Mouse (Mus musculus) embryonic facial prominence, embryonic 10.5 days (tissue): ENCODE measurements around the gene 4933411K16Rik. TPM values are rescaled to one million over a fixed set of nuclear protein-coding genes. Genes with fewer than 3 reads are reported as not detected.
A peak's percentile ranks its signal among the peaks of the same experiment; 100 is the strongest.

Experiments
- DNase-seq: peaks from one replicate; pipeline ENCODE4 v3.0.0-alpha.2; 2017; ENCODE audit warnings: low spot score
- H3K27ac ChIP-seq: fragments of 300-500 bp; sonication (generic); replicated peaks from 2 replicates; pipeline ENCODE4 v1.5.1; 2016; ENCODE audit warnings: mild to moderate bottlenecking
- H3K27me3 ChIP-seq: fragments of 300-500 bp; sonication (generic); replicated peaks from 2 replicates; pipeline ENCODE4 v1.6.1; 2016; ENCODE audit warnings: low read depth, mild to moderate bottlenecking; ENCODE audit not compliant: poor library complexity, severe bottlenecking
- H3K36me3 ChIP-seq: fragments of 300-500 bp; sonication (generic); replicated peaks from 2 replicates; pipeline ENCODE4 v1.6.1; 2016; ENCODE audit warnings: mild to moderate bottlenecking, moderate library complexity
- H3K4me1 ChIP-seq: fragments of 300-500 bp; sonication (generic); 2 replicates; pipeline ENCODE4 v1.6.1; 2016
- H3K4me3 ChIP-seq: fragments of 300-500 bp; sonication (generic); 2 replicates; pipeline ENCODE4 v1.5.1; 2016; ENCODE audit warnings: mild to moderate bottlenecking, moderate library complexity
- H3K9me3 ChIP-seq: fragments of 300-500 bp; sonication (generic); 2 replicates; pipeline ENCODE4 v1.6.1; 2016; ENCODE audit warnings: mild to moderate bottlenecking
- WGBS: fragments of 180-500 bp; shearing (Covaris S2); methylation state at CpG from one replicate; pipeline ENCODE4 v1.1.7; 2016; 5-methylcytosine and 5-hydroxymethylcytosine counted together
- polyA plus RNA-seq: library from polyadenylated mRNA; unstranded; fragments of >200 nt; fragmentation: Nextera tagmentation; extraction: Ambion mirVana; gene quantifications from 2 replicates; pipeline ENCODE4 v1.2.1, GENCODE M21; 2016

4933411K16Rik gene
- polyA plus RNA-seq, 1 experiment from 2014 or later = 0.17 TPM

GRCm38 (mm10) chr19:42089103-42089747 is 37.2 kb downstream of the 4933411K16Rik start:
- 24% methylated on average over 14 of the region's 14 CpGs for WGBS
- H3K27me3 ChIP-seq = no peaks in the 10 kb centered on the region
- peak overlapping the region; percentile 76 for H3K27ac ChIP-seq
- H3K4me1 ChIP-seq = peaks cover 41% of the 10 kb centered on the region
- H3K4me3 ChIP-seq = peak overlapping the region; percentile 97
- no peaks in the 10 kb centered on the region for H3K9me3 ChIP-seq
- peak; percentile 66 for DNase-seq
- peaks cover 15% of the 10 kb centered on the region for H3K36me3 ChIP-seq

- Histone ChIP-seq H3K4me1 (peaks cover 41% of the 10 kb centered on the region), H3K36me3 (peaks cover 23% of the 10 kb centered on the region), H3K27ac (peak within 1 kb of the TSS; percentile 92), H3K4me3 (peak within 1 kb of the TSS; percentile 97), H3K9me3 (no peaks in the 10 kb centered on the region), H3K27me3 (no peaks in the 10 kb centered on the region)
- 1% methylated on average over 55 of the region's 55 CpGs for WGBS
- DNase-seq = peak; percentile 99
Measured at GRCm38 (mm10) chr19:42089748-42090595, 37.9 kb downstream of the 4933411K16Rik start, which contains the start of gene Pi4k2a. Pi4k2a (plus strand) TSS chr19:42090470.

- DNase-seq = no peak
- peaks cover 30% of the 10 kb centered on the region for H3K36me3 ChIP-seq
- peaks cover 37% of the 10 kb centered on the region for H3K4me1 ChIP-seq
- no peaks in the 10 kb centered on the region for H3K9me3 ChIP-seq
- WGBS = under 1% methylated on average over 52 of the region's 52 CpGs
- H3K4me3 ChIP-seq = peak overlapping the region; percentile 97
- H3K27ac ChIP-seq = peak overlapping the region; percentile 92
- H3K27me3 ChIP-seq = no peaks in the 10 kb centered on the region
Measured at GRCm38 (mm10) chr19:42090637-42091141, 38.6 kb downstream of the 4933411K16Rik start.

DNA sequence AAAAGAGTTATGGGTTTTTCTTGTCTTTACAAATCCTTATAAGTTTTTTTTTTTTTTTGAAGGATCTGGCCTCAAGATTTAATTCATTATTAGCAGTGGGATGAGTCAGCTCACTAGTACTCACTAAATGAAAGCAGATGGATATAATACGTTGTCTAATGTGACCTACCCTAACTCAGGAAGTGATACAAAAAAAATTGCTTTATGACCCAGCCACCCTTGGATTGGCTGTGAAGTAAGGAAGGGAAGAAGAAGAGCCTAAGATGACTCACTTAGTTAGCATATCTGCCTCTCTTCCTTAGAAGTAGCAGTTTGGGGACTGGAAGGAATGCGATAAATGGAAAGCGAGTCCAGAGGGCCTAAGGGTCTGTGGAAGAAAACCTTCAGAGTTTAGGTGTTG is 47.4 kb downstream of the 4933411K16Rik start:
- DNase-seq = no peak
- Histone ChIP-seq H3K4me1 (no peaks in the 10 kb centered on the region), H3K27me3 (no peaks in the 10 kb centered on the region), H3K4me3 (no peak overlapping the region), H3K36me3 (peaks cover 69% of the 10 kb centered on the region), H3K9me3 (no peaks in the 10 kb centered on the region), H3K27ac (no peak overlapping the region)
- WGBS = 87% methylated on average over 3 of the region's 3 CpGs

Other genes starting within 250 kb of the 4933411K16Rik start
- gene Frat1, start 222.3 kb upstream of the 4933411K16Rik start, polyA plus RNA-seq = 9.1 and 9.2 TPM in 2 replicates
- 3.8 and 4.3 TPM in 2 replicates for gene Frat2, start 204.1 kb upstream of the 4933411K16Rik start, polyA plus RNA-seq
- gene Rrp12, start 156.1 kb upstream of the 4933411K16Rik start, polyA plus RNA-seq = 36.3 and 38.9 TPM in 2 replicates
- gene Pgam1, start 140.3 kb upstream of the 4933411K16Rik start, polyA plus RNA-seq = 1,003 and 1,124 TPM in 2 replicates
- gene Exosc1, start 118.8 kb upstream of the 4933411K16Rik start, polyA plus RNA-seq = 94.3 and 96.8 TPM in 2 replicates
- 85.4 and 85.7 TPM in 2 replicates for gene Zdhhc16, start 118.8 kb upstream of the 4933411K16Rik start, polyA plus RNA-seq
- 43.1 and 45.0 TPM in 2 replicates for gene Mms19, start 71.1 kb upstream of the 4933411K16Rik start, polyA plus RNA-seq
- gene Ubtd1, start 70.5 kb upstream of the 4933411K16Rik start, polyA plus RNA-seq = 13.2 and 13.5 TPM in 2 replicates
- 0.22 TPM in 1 of 2 replicates, not detected in the other for gene Ankrd2, start 16.2 kb upstream of the 4933411K16Rik start, polyA plus RNA-seq
- 1.1 and 1.3 TPM in 2 replicates for gene Hoga1, start 6.6 kb upstream of the 4933411K16Rik start, polyA plus RNA-seq
- 47.9 and 48.1 TPM in 2 replicates for gene Morn4, start 34.1 kb downstream of the 4933411K16Rik start, polyA plus RNA-seq
- 28.0 and 30.2 TPM in 2 replicates for gene Pi4k2a, start 38.2 kb downstream of the 4933411K16Rik start, polyA plus RNA-seq
- 23.5 and 24.5 TPM in 2 replicates for gene Avpi1, start 76.8 kb downstream of the 4933411K16Rik start, polyA plus RNA-seq
- 3.9 and 4.0 TPM in 2 replicates for gene Marveld1, start 95.2 kb downstream of the 4933411K16Rik start, polyA plus RNA-seq
- 32.0 and 33.0 TPM in 2 replicates for gene Zfyve27, start 111.7 kb downstream of the 4933411K16Rik start, polyA plus RNA-seq
- gene Sfrp5, start 150.0 kb downstream of the 4933411K16Rik start, polyA plus RNA-seq = 0.58 and 0.72 TPM in 2 replicates
- gene Golga7b, start 195.3 kb downstream of the 4933411K16Rik start, polyA plus RNA-seq = 0.58 and 1.2 TPM in 2 replicates